Mouse (Mus musculus): ENCODE measurements around the gene Ankrd63. TPM values are rescaled to one million over a fixed set of nuclear protein-coding genes. Genes with fewer than 3 reads are reported as not detected.

Ankrd63 gene
- total and polyA plus RNA-seq, 3 experiments: 1.1 to 2.5 (median 1.3) TPM

DNA sequence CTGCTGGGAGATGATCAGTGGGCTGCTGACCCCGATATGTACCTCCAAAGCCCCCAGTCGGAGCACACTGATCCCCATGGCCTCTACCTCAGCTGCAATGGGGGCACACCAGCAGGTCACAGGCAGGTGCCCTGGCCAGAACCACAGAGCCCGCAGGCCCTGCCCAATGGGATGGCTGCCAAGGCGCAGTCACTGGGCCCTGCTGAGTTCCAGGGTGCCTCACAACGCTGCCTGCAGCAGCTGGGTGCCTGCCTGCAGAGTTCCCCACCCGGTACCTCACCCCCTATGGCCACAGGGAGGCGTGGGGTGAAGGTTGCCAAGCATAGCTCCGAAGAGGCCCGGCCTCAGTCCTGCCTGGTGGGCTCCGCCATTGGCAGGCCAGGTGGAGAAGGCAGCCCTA, 13.9 kb downstream of the Ankrd63 start:
- Histone ChIP-seq H3K79me2 (replicated peaks; ENCODE audit: control insufficient read depth, insufficient read depth, low read length) (no peaks in the 10 kb centered on the region), H3K27ac (no peak overlapping the region), H3K4me1 (ENCODE audit: control insufficient read depth, insufficient read depth, low read length) (no peaks in the 10 kb centered on the region), H3K4me3 (no peak overlapping the region), H3K9ac (ENCODE audit: low read depth, low read length) (no peak overlapping the region), H3K36me3 (ENCODE audit: control insufficient read depth, insufficient read depth, low read length) (no peaks in the 10 kb centered on the region), H3K27me3 (ENCODE audit: control insufficient read depth, insufficient read depth, low read length) (no peaks in the 10 kb centered on the region)
- DNase-seq: no peak
- intact Hi-C loops (cut with DNase I): loop anchor here (5.0 kb wide), 1 partner anchor 33 kb away; no protein-coding TSS in a partner anchor
- WGBS: 67% methylated on average over 9 of the region's 10 CpGs
- TF ChIP-seq EP300 (IDR thresholded peaks at IDR 0.05; ENCODE audit: insufficient read depth, low read depth, low read length) (no peak), POLR2A (IDR thresholded peaks at IDR 0.05; ENCODE audit: insufficient read depth, low read depth, low read length) (no peak), CTCF (IDR thresholded peaks at IDR 0.05) (no peak)

DNA sequence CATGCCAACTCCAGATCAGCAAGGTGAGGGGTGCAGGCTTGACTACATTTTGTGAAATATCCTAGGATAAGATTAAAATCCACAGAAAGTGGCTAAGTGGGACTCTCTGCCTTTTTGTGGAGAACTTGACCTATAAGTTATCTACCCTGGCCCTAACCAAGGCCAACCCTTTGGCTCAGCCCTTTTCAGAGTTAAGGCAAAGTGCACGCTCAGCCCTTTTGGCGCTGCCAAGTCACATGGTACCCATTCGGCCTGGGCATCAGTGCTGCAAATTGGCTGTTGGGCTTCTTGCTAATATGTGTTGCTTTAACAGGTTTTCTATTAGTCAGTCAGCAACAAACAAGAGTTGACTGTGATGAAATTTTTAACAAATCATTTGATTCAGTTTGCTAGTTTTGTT, 16.0 kb downstream of the Ankrd63 start:
- H3K27ac ChIP-seq: no peak overlapping the region
- intact Hi-C loops (cut with DNase I): no loop called here
- no peak for DNase-seq
- TF ChIP-seq EP300 (IDR thresholded peaks at IDR 0.05; ENCODE audit: insufficient read depth, low read depth, low read length) (no peak), CTCF (IDR thresholded peaks at IDR 0.05) (no peak), POLR2A (IDR thresholded peaks at IDR 0.05; ENCODE audit: insufficient read depth, low read depth, low read length) (no peak)
- WGBS: 74% methylated on average over 3 of the region's 3 CpGs
- no peaks in the 10 kb centered on the region for H3K36me3 ChIP-seq (ENCODE audit: control insufficient read depth, insufficient read depth, low read length)
- no peak overlapping the region for H3K9ac ChIP-seq (ENCODE audit: low read depth, low read length)
- H3K27me3 ChIP-seq (ENCODE audit: control insufficient read depth, insufficient read depth, low read length): no peaks in the 10 kb centered on the region
- peaks cover 2% of the 10 kb centered on the region; the same call in 1 of the 2 replicates for H3K4me1 ChIP-seq (ENCODE audit: control insufficient read depth, insufficient read depth, low read length)
- H3K79me2 ChIP-seq (replicated peaks; ENCODE audit: control insufficient read depth, insufficient read depth, low read length): no peaks in the 10 kb centered on the region
- no peak overlapping the region for H3K4me3 ChIP-seq

DNA sequence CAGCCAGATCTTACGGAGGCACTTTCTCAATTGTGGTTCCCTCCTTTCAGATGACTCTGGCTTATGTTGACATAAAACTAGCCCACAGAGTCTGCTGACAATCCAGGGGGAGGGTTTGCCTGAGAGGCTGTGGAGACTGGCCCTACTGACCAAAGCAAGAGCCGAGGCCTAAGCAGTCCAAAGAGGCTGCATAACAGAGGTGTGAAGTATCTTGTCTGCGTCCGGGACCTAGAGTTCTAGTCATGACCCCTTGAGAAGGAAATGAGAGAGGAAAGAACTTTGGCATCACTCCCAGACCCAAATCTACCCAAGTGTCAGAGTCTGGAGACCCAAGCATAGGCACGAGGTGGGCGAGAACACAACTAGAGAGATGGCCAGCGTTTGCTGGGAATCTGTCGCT, 17.1 kb downstream of the Ankrd63 start:
- H3K4me3 ChIP-seq: no peak overlapping the region
- H3K4me1 ChIP-seq (ENCODE audit: control insufficient read depth, insufficient read depth, low read length): peaks cover 4% of the 10 kb centered on the region; the same call in 1 of the 2 replicates
- TF ChIP-seq CTCF (IDR thresholded peaks at IDR 0.05): no peak
- no peak for TF ChIP-seq POLR2A (IDR thresholded peaks at IDR 0.05; ENCODE audit: insufficient read depth, low read depth, low read length)
- TF ChIP-seq EP300 (IDR thresholded peaks at IDR 0.05; ENCODE audit: insufficient read depth, low read depth, low read length): no peak
- H3K9ac ChIP-seq (ENCODE audit: low read depth, low read length): no peak overlapping the region
- DNase-seq: no peak
- no peaks in the 10 kb centered on the region for H3K27me3 ChIP-seq (ENCODE audit: control insufficient read depth, insufficient read depth, low read length)
- intact Hi-C loops (cut with DNase I): no loop called here
- no peaks in the 10 kb centered on the region for H3K79me2 ChIP-seq (replicated peaks; ENCODE audit: control insufficient read depth, insufficient read depth, low read length)
- WGBS: 47% methylated on average over 8 of the region's 8 CpGs
- H3K27ac ChIP-seq: no peak overlapping the region
- no peaks in the 10 kb centered on the region for H3K36me3 ChIP-seq (ENCODE audit: control insufficient read depth, insufficient read depth, low read length)

DNA sequence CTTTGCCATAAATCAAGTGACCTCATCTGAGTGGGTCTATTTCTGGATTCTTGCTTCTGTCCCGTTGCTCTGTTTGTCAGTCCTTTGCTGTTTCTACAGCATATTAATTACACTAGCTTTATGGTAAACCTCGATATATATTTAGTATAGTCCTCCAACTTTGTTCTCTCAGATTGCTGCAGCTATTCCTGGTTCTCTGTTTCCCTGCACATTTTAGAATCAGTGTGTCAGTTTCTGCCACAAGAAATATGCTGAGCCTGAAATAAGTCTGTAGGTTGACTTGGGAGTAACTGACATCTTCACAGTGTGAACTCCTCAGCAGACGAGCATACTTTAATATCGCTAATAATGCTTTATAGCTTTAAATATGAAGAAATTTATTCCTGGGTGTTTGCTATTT, 18.7 kb downstream of the Ankrd63 start:
- Histone ChIP-seq H3K4me1 (ENCODE audit: control insufficient read depth, insufficient read depth, low read length) (peaks cover 4% of the 10 kb centered on the region; the same call in 1 of the 2 replicates), H3K79me2 (replicated peaks; ENCODE audit: control insufficient read depth, insufficient read depth, low read length) (no peaks in the 10 kb centered on the region), H3K27me3 (ENCODE audit: control insufficient read depth, insufficient read depth, low read length) (no peaks in the 10 kb centered on the region), H3K4me3 (no peak overlapping the region), H3K36me3 (ENCODE audit: control insufficient read depth, insufficient read depth, low read length) (no peaks in the 10 kb centered on the region), H3K9ac (ENCODE audit: low read depth, low read length) (no peak overlapping the region), H3K27ac (no peak overlapping the region)
- no peak for DNase-seq
- 76% methylated on average over 4 of the region's 4 CpGs for WGBS
- TF ChIP-seq CTCF (IDR thresholded peaks at IDR 0.05) (no peak), EP300 (IDR thresholded peaks at IDR 0.05; ENCODE audit: insufficient read depth, low read depth, low read length) (no peak), POLR2A (IDR thresholded peaks at IDR 0.05; ENCODE audit: insufficient read depth, low read depth, low read length) (no peak)
- intact Hi-C loops (cut with DNase I): no loop called here

DNA sequence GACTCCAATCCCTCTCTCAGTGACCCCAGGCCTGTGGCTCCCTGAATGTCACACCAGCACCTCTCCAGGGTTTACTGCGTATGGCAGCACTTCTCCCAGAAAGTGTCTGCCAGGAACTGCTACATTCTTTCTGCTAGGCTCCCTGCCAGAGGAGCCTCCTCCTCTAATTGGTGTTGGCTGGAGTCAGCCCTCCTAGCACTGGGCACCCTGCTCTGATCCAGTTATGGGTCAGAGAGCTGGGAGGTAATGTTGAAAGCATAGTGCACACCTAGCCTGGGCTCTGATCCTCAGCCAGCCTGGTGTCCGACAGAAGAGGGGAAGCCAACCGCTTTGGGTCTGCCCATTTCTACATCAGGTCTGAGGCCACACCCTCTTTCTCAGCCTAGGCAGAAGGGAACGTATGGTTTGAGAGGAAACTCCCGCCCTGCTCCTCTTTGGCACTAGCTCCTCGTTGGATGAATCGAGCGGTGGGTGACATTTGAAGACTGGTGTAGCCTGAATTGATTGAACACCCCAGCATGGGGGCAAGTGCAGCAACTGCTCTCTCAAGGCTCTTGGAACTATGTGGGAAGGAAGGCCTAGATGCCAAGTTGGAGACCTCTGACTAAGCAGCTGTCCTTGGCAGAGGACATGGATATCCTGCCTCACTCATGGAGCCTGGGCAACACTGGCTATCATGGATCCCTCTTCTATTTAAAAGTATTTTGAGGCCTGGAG, 21.1 kb downstream of the Ankrd63 start:
- Histone ChIP-seq H3K27ac (no peak overlapping the region), H3K27me3 (ENCODE audit: control insufficient read depth, insufficient read depth, low read length) (peaks cover under 1% of the 10 kb centered on the region), H3K79me2 (replicated peaks; ENCODE audit: control insufficient read depth, insufficient read depth, low read length) (no peaks in the 10 kb centered on the region), H3K36me3 (ENCODE audit: control insufficient read depth, insufficient read depth, low read length) (no peaks in the 10 kb centered on the region), H3K4me1 (ENCODE audit: control insufficient read depth, insufficient read depth, low read length) (peaks cover 4% of the 10 kb centered on the region; the same call in 1 of the 2 replicates), H3K4me3 (no peak overlapping the region), H3K9ac (ENCODE audit: low read depth, low read length) (no peak overlapping the region)
- intact Hi-C loops (cut with DNase I): no loop called here
- DNase-seq: no peak
- 43% methylated on average over 8 of the region's 8 CpGs for WGBS
- TF ChIP-seq CTCF (IDR thresholded peaks at IDR 0.05): no peak
- TF ChIP-seq EP300 (IDR thresholded peaks at IDR 0.05; ENCODE audit: insufficient read depth, low read depth, low read length): no peak
- no peak for TF ChIP-seq POLR2A (IDR thresholded peaks at IDR 0.05; ENCODE audit: insufficient read depth, low read depth, low read length)

DNA sequence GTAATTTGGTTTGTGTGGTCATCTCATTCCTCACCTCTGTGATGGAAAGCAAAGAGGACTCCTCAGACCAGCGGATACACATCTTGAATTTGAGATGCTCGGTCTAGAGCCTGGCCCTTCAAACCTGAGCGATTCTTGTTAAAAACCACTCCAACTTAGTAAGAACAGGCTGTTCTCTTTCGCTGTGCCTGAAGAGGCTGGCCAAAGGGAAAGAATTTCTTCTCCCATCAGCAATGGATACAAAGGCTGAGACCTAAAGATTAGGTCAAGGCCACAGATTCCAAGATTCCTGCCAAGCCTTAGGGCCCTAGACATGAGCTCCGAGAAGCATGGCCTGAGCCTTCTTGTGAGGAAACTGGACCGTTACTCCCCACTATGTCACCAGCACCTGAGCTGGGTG, 22.8 kb downstream of the Ankrd63 start:
- intact Hi-C loops (cut with DNase I): no loop called here
- no peaks in the 10 kb centered on the region for H3K36me3 ChIP-seq (ENCODE audit: control insufficient read depth, insufficient read depth, low read length)
- no peak overlapping the region for H3K27ac ChIP-seq
- DNase-seq: no peak
- no peak overlapping the region for H3K4me3 ChIP-seq
- H3K4me1 ChIP-seq (ENCODE audit: control insufficient read depth, insufficient read depth, low read length): peaks cover 6% of the 10 kb centered on the region; the same call in 1 of the 2 replicates
- peaks cover 11% of the 10 kb centered on the region for H3K27me3 ChIP-seq (ENCODE audit: control insufficient read depth, insufficient read depth, low read length)
- no peak overlapping the region for H3K9ac ChIP-seq (ENCODE audit: low read depth, low read length)
- H3K79me2 ChIP-seq (replicated peaks; ENCODE audit: control insufficient read depth, insufficient read depth, low read length): no peaks in the 10 kb centered on the region
- WGBS: 91% methylated on average over 6 of the region's 6 CpGs
- TF ChIP-seq EP300 (IDR thresholded peaks at IDR 0.05; ENCODE audit: insufficient read depth, low read depth, low read length) (no peak), CTCF (IDR thresholded peaks at IDR 0.05) (no peak), POLR2A (IDR thresholded peaks at IDR 0.05; ENCODE audit: insufficient read depth, low read depth, low read length) (no peak)
